Mouse (Mus musculus): ENCODE data around the gene Cenpm. TPM values are rescaled to one million over a fixed set of nuclear protein-coding genes. Genes with fewer than 3 reads are reported as not detected.

Cenpm gene
- polyA plus RNA-seq, 1 experiment from 2014 or later, result 10.7 TPM

MicroRNA genes within 50 kb of the gene (microRNA counts, 519-probe panel; counts per million panel counts)
- 2,374 counts per million, percentile 41 among the panel's probes with 10 or more counts for microRNA mmu-miR-33

Small RNA genes lying within 50 kb of the gene (microRNA-seq; reads per million reads assigned to microRNA genes)
- 94.5 reads per million, percentile 54 among the genes with 10 or more reads in this experiment for gene Mir33

Other genes starting within 250 kb of the Cenpm start
- 50.6 and 50.9 TPM in 2 replicates for gene Desi1, start 210.9 kb downstream of the Cenpm start, polyA plus RNA-seq (2015; fragmentation: Nextera tagmentation; extraction: Ambion mirVana)
- 231 and 247 TPM in 2 replicates for gene Snu13, start 197.2 kb downstream of the Cenpm start, polyA plus RNA-seq (2015; fragmentation: Nextera tagmentation; extraction: Ambion mirVana)
- not detected in 2 replicates for gene 4930407I10Rik, start 185.6 kb downstream of the Cenpm start, polyA plus RNA-seq (2015; fragmentation: Nextera tagmentation; extraction: Ambion mirVana)
- 0.10 TPM in 1 of 2 replicates, not detected in the other for gene Mei1, start 174.8 kb downstream of the Cenpm start, polyA plus RNA-seq (2015; fragmentation: Nextera tagmentation; extraction: Ambion mirVana)
- gene Ccdc134, start 116.8 kb downstream of the Cenpm start, polyA plus RNA-seq (2015; fragmentation: Nextera tagmentation; extraction: Ambion mirVana), result 12.2 and 12.7 TPM in 2 replicates
- 220 and 224 TPM in 2 replicates for gene Srebf2, start 97.6 kb downstream of the Cenpm start, polyA plus RNA-seq (2015; fragmentation: Nextera tagmentation; extraction: Ambion mirVana)
- 1.1 and 1.5 TPM in 2 replicates for gene Shisa8, start 31.9 kb downstream of the Cenpm start, polyA plus RNA-seq (2015; fragmentation: Nextera tagmentation; extraction: Ambion mirVana)
- 0.08 and 0.26 TPM in 2 replicates for gene Tnfrsf13c, start 20.4 kb downstream of the Cenpm start, polyA plus RNA-seq (2015; fragmentation: Nextera tagmentation; extraction: Ambion mirVana)
- gene 1500009C09Rik, start 7.6 kb upstream of the Cenpm start, polyA plus RNA-seq (2015; fragmentation: Nextera tagmentation; extraction: Ambion mirVana), result 22.6 and 24.0 TPM in 2 replicates
- gene Sept3, start 30.1 kb upstream of the Cenpm start, polyA plus RNA-seq (2015; fragmentation: Nextera tagmentation; extraction: Ambion mirVana), result 454 and 479 TPM in 2 replicates
- gene Wbp2nl, start 54.2 kb upstream of the Cenpm start, polyA plus RNA-seq (2015; fragmentation: Nextera tagmentation; extraction: Ambion mirVana), result not detected in 2 replicates
- gene Naga, start 94.2 kb upstream of the Cenpm start, polyA plus RNA-seq (2015; fragmentation: Nextera tagmentation; extraction: Ambion mirVana), result 25.4 and 27.2 TPM in 2 replicates
- 1.2 and 1.5 TPM in 2 replicates for gene Pheta2, start 94.2 kb upstream of the Cenpm start, polyA plus RNA-seq (2015; fragmentation: Nextera tagmentation; extraction: Ambion mirVana)
- 322 and 335 TPM in 2 replicates for gene Smdt1, start 94.2 kb upstream of the Cenpm start, polyA plus RNA-seq (2015; fragmentation: Nextera tagmentation; extraction: Ambion mirVana)
- 309 and 330 TPM in 2 replicates for gene Ndufa6, start 109.6 kb upstream of the Cenpm start, polyA plus RNA-seq (2015; fragmentation: Nextera tagmentation; extraction: Ambion mirVana)
- gene Cyp2d22, start 135.5 kb upstream of the Cenpm start, polyA plus RNA-seq (2015; fragmentation: Nextera tagmentation; extraction: Ambion mirVana), result 1.7 and 2.0 TPM in 2 replicates
- not detected in 2 replicates for gene Cyp2d11, start 149.3 kb upstream of the Cenpm start, polyA plus RNA-seq (2015; fragmentation: Nextera tagmentation; extraction: Ambion mirVana)
- 0.34 TPM in 1 of 2 replicates, not detected in the other for gene Cyp2d10, start 162.4 kb upstream of the Cenpm start, polyA plus RNA-seq (2015; fragmentation: Nextera tagmentation; extraction: Ambion mirVana)
- not detected in 2 replicates for gene Cyp2d9, start 188.7 kb upstream of the Cenpm start, polyA plus RNA-seq (2015; fragmentation: Nextera tagmentation; extraction: Ambion mirVana)

All from midbrain, embryonic 15.5 days (tissue).